Mouse (Mus musculus) heart, embryonic 14.5 days (tissue): ENCODE results near the gene Stil. TPM values are rescaled to one million over a fixed set of nuclear protein-coding genes. Genes with fewer than 3 reads are reported as not detected.

Experiments used
- ATAC-seq: fragments of 200-750 bp; cut with Nextera tagmentation; 2 replicates; pipeline ENCODE4 v1.8.0; 2017; ENCODE audit warnings: low read depth, moderate TSS enrichment; ENCODE audit not compliant: insufficient number of reproducible peaks, insufficient read depth, low FRiP score
- H3K27ac ChIP-seq, 2 experiments: fragments of 200-500 bp in 1 of 2; fragments of 300-500 bp in 1 of 2; sonication (generic) in 1 of 2; replicated peaks in 1 of 2; 2 replicates each; pipeline ENCODE4 v1.5.1; 2012 to 2014; ENCODE audit warnings: low read depth in 2 of 2, low read length in 2 of 2, control low read depth in 1 of 2, mild to moderate bottlenecking in 1 of 2, mixed read lengths in 1 of 2; ENCODE audit not compliant: control insufficient read depth in 1 of 2, insufficient read depth in 1 of 2
- H3K27me3 ChIP-seq: fragments of 300-500 bp; sonication (generic); 2 replicates; pipeline ENCODE4 v1.6.1; 2014; ENCODE audit warnings: mild to moderate bottlenecking, low read length, control low read depth; ENCODE audit not compliant: control insufficient read depth, insufficient read depth
- H3K36me3 ChIP-seq: fragments of 300-500 bp; sonication (generic); 2 replicates; pipeline ENCODE4 v1.6.1; 2014; ENCODE audit warnings: mild to moderate bottlenecking, control low read depth, low read length, mixed read lengths; ENCODE audit not compliant: control insufficient read depth, insufficient read depth
- H3K4me1 ChIP-seq, 2 experiments: fragments of 200-500 bp in 1 of 2; fragments of 300-500 bp in 1 of 2; sonication (generic) in 1 of 2; 2 replicates each; pipeline ENCODE4 v1.6.1; 2012 to 2014; ENCODE audit warnings: low read length in 2 of 2, control low read depth in 1 of 2, mixed read lengths in 1 of 2; ENCODE audit not compliant: control insufficient read depth in 2 of 2, insufficient read depth in 2 of 2
- H3K4me2 ChIP-seq: fragments of 300-500 bp; sonication (generic); 2 replicates; pipeline ENCODE4 v1.6.1; 2014; ENCODE audit warnings: mild to moderate bottlenecking, low read length
- H3K4me3 ChIP-seq, 2 experiments: fragments of 200-500 bp in 1 of 2; fragments of 300-500 bp in 1 of 2; sonication (generic) in 1 of 2; 2 replicates each; pipeline ENCODE4 v1.5.1; 2012 to 2014; ENCODE audit warnings: low read length in 2 of 2, mild to moderate bottlenecking in 2 of 2, control low read depth in 1 of 2, low read depth in 1 of 2, moderate library complexity in 1 of 2; ENCODE audit not compliant: control insufficient read depth in 1 of 2, insufficient read depth in 1 of 2
- H3K9ac ChIP-seq: fragments of 300-500 bp; sonication (generic); 2 replicates; pipeline ENCODE4 v1.6.1; 2014; ENCODE audit warnings: mild to moderate bottlenecking, low read length
- H3K9me3 ChIP-seq: fragments of 300-500 bp; sonication (generic); 2 replicates; pipeline ENCODE4 v1.6.1; 2016; ENCODE audit warnings: low read length, control low read depth; ENCODE audit not compliant: control insufficient read depth
- WGBS: fragments of 180-500 bp; shearing (Covaris S2); extraction: QIAGEN DNeasy Blood & Tissue Kit; methylation state at CpG from one replicate; pipeline ENCODE4 v1.1.7; 2014; 5-methylcytosine and 5-hydroxymethylcytosine counted together
- polyA plus RNA-seq: library from polyadenylated mRNA; unstranded; fragments of >200 nt; fragmentation: Nextera tagmentation; extraction: Ambion mirVana; gene quantifications from 2 replicates; pipeline ENCODE4 v1.2.1, GENCODE M21; 2014

Stil gene
- polyA plus RNA-seq, 1 experiment from 2014 or later = 9.8 TPM

DNA sequence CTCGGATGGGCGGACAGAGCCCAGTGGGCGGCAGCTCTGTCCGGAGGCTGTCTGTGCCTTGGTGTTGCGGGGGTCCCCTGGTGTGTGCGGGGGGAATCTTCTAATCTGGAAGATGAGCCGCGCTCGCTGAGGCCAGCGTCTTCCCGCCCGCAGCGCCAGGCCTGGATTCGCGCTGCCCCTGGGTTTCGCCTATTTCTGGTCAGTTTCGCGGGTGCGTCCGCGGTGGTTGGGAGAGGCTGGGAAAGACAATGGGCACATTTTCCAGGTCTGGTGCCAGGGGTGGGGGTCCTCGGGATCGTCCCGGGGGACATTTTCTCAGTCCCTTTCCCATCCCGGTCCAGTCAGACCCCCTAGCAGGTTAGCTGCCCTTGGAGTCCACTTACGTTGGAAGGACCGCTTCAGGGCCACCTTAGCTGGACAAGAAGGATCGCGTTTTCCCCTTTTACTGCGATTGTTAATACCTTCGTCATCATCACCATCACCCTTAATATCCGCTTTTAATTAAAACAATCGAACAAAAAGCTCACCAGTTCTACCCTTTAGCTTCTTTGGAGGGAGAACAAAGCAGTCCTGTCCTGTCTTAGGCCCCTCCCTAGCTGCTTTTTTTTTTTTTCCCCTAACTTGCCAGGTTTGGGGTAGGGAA is 57.8 kb downstream of the Stil start:
- H3K36me3 ChIP-seq = no peaks in the 10 kb centered on the region
- WGBS = under 1% methylated on average over 32 of the region's 33 CpGs
- H3K4me3 ChIP-seq = peak overlapping the region; percentile 46 to 48
- peak overlapping the region; percentile 78 for H3K9ac ChIP-seq
- H3K9me3 ChIP-seq = no peaks in the 10 kb centered on the region
- H3K27ac ChIP-seq = peak overlapping the region; percentile 80 to 84
- peaks cover 5 to 19% of the 10 kb centered on the region in 2 experiments for H3K4me1 ChIP-seq
- ATAC-seq = 0 out of 2 replicates have a peak, but pooled peaks have one; percentile 4
- peak overlapping the region; percentile 71 for H3K4me2 ChIP-seq
- H3K27me3 ChIP-seq = peaks cover 83% of the 10 kb centered on the region

DNA sequence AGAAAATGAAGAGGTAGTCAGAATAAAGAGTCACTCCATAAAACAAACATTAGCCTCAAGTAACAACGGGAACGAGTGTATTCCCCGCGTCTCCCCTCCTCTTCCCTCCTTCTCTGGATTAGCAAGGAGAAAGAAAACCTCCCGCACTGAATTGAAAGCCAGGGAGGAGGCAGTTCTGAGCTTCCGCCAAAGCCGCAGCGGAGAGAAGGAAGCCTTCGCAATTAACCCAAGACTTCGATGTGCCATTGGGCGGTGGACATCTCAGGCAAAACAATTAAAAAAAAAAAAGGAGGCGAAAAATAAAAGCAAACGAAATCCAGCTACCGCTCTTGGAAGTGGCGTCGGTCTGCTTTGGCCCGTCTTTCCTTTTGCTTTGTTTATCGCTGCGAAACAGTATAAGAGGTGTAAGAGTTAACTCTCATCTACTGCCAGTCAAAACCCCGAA is 58.4 kb downstream of the Stil start:
- peaks cover 85% of the 10 kb centered on the region for H3K27me3 ChIP-seq
- H3K4me2 ChIP-seq = peak overlapping the region; percentile 71
- H3K27ac ChIP-seq = peak overlapping the region; percentile 80 to 84
- no peaks in the 10 kb centered on the region for H3K9me3 ChIP-seq
- peaks cover 6 to 19% of the 10 kb centered on the region in 2 experiments; a peak in 3 of 4 replicates for H3K4me1 ChIP-seq
- no peak for ATAC-seq
- whole genome bisulfite sequencing = 2% methylated on average over 20 of the region's 20 CpGs
- H3K4me3 ChIP-seq = peak overlapping the region; percentile 46 to 48
- H3K36me3 ChIP-seq = no peaks in the 10 kb centered on the region
- peak overlapping the region; percentile 78 for H3K9ac ChIP-seq

DNA sequence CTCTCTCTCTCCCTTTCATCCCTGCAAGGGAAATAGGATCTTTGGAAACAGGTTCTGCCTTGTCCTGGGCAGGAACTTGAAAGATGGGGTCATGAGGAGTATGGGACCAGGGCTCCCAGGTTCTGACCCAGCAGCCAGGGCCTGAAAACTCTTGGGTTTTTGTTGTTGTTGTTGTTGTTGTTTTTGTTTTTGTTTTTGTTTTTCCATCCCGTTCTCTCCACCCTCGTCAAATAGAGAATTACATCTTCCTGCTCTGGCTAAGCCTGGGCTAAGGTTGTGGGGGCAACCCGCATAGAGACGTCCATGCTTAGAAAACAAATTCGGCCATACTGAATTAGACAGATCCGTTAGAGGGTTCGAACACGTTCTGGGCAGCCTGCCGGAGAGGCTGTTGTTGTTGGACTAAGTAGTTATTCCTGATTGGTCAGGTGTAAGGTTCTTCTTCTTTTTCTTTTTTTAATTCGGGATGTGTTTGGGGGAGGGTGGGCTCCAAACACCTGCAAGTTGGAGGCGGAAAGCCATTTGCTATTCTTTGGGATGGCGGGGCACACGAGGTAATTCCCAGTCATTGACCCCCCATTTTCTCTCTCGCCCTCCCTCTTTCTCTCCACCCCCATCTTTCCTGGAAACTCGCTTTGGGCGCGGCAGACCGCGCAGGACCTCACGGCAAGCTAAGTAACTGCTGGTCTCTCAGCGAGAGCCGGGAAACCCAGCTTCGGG is 59.1 kb downstream of the Stil start:
- WGBS = 4% methylated on average over 23 of the region's 23 CpGs
- H3K27ac ChIP-seq = peak overlapping the region; percentile 80 to 84
- peaks cover 89% of the 10 kb centered on the region for H3K27me3 ChIP-seq
- ATAC-seq = no peak
- H3K36me3 ChIP-seq = no peaks in the 10 kb centered on the region
- H3K4me2 ChIP-seq = peak overlapping the region; percentile 71
- H3K4me1 ChIP-seq = peaks cover 8 to 23% of the 10 kb centered on the region in 2 experiments; a peak in 3 of 4 replicates
- H3K4me3 ChIP-seq = peak overlapping the region; percentile 46 to 48
- no peaks in the 10 kb centered on the region for H3K9me3 ChIP-seq
- peak overlapping the region; percentile 78 for H3K9ac ChIP-seq

DNA sequence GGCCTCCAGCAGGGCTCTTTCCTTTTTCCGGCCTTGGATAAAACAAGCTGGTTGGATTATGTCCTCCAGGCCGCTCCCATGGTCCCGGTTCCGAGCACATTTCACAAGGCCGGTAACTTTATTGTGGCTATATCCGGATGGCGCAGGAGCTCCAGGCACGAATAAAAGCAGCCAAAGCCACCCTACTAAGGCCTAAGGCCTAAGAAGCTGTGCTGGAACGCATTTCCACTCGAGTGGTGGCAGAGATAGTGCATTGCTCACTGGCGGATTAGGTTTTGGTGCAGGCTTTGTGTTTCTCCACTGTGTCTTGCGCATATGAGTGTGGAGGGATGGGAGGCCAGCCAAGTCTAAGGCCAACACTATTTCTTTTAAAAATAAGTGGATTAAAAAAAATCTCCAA is 59.9 kb downstream of the Stil start:
- Histone ChIP-seq H3K9ac (peak overlapping the region; percentile 60), H3K36me3 (no peaks in the 10 kb centered on the region), H3K9me3 (no peaks in the 10 kb centered on the region), H3K4me1 (peaks cover 8 to 23% of the 10 kb centered on the region in 2 experiments; a peak in 3 of 4 replicates), H3K27ac (peak overlapping the region; percentile 77 to 84), H3K4me2 (peak overlapping the region; percentile 71), H3K4me3 (peak overlapping the region; percentile 42 to 48), H3K27me3 (peaks cover 89% of the 10 kb centered on the region)
- ATAC-seq = no peak
- WGBS = 7% methylated on average over 12 of the region's 12 CpGs

DNA sequence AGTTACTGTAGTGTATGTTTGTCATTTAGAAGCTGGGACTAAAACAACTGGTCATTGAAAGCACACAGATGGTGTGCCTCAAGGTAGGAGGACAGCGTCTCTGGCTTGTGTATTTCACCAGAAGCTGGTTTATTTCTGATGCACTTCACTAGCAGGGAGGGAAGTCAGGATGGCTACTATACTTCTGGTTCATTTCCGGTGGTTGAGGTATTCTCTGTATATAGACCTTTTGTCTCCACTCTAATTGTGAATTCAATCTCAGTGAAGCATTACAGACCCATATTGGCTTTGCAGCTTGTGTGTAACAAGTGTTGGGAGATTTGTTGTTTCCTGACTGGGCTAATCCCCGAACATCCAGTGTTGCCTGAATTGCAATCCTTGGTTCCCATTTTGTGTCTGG is 60.8 kb downstream of the Stil start:
- H3K9me3 ChIP-seq = no peaks in the 10 kb centered on the region
- peak overlapping the region in 1 of 2 experiments; percentile 84; a peak in 2 of 4 replicates for H3K27ac ChIP-seq
- H3K9ac ChIP-seq = peak overlapping the region; percentile 60; the same call in 1 of the 2 replicates
- H3K4me2 ChIP-seq = peak overlapping the region; percentile 71
- H3K36me3 ChIP-seq = no peaks in the 10 kb centered on the region
- WGBS = 15% methylated on average over 3 of the region's 3 CpGs
- peak overlapping the region in 1 of 2 experiments; percentile 48; a peak in 3 of 4 replicates for H3K4me3 ChIP-seq
- peaks cover 89% of the 10 kb centered on the region for H3K27me3 ChIP-seq
- ATAC-seq = no peak
- H3K4me1 ChIP-seq = peaks cover 8 to 23% of the 10 kb centered on the region in 2 experiments; a peak in 3 of 4 replicates

DNA sequence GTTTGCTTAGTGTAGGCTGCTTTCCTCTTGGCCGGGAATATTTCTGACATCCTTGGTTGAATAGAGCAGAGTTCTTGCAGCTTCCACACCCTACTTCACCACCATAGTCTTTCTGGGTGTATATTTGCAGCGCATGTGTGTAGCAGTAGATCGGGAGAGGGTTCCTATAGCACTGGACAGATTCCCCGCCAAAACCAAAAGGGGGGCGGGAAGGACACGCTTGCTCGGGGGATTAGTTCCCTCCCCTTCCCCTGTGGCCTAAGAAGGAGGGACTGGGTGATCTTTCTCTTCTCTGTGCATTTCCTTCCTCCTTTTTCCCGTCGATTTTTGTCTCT is 62.5 kb downstream of the Stil start:
- Histone ChIP-seq H3K9me3 (no peaks in the 10 kb centered on the region), H3K4me3 (peak overlapping the region; percentile 43 to 55), H3K4me2 (peak overlapping the region; percentile 71), H3K27me3 (peaks cover 94% of the 10 kb centered on the region), H3K36me3 (no peaks in the 10 kb centered on the region), H3K27ac (0 out of 4 replicates have a peak overlapping the region, but pooled peaks of 1 of the 2 experiments have one; percentile 7), H3K4me1 (peaks cover 5 to 10% of the 10 kb centered on the region in 2 experiments; a peak in 3 of 4 replicates), H3K9ac (peak overlapping the region; percentile 44)
- no peak for ATAC-seq
- under 1% methylated on average over 9 of the region's 9 CpGs for WGBS

DNA sequence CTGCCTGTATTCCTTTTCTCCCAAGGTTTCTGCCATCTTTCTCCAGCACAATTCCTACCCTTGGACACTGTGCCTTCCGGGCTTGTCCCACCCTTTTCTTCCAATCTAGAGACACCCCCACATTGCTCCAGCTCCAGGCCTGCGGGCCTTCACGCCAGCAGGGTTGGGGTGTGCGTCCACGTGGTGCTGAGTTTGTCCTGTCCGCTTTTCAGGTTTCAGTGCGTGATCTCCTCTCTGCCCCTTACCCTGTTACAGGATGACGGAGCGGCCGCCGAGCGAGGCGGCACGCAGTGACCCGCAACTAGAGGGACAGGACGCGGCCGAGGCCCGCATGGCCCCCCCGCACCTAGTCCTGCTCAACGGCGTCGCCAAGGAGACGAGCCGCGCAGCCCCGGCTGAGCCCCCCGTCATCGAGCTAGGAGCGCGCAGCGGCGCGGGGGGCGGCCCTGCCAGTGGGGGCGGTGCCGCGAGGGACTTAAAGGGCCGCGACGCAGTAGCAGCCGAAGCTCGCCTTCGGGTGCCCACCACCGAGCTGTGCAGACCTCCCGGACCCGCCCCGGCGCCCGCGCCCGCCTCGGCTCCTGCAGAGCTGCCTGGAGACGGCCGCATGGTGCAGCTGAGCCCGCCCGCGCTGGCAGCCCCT is 63.0 kb downstream of the Stil start:
- peaks cover 5 to 10% of the 10 kb centered on the region in 2 experiments; a peak in 3 of 4 replicates for H3K4me1 ChIP-seq
- 0 out of 4 replicates have a peak overlapping the region, but pooled peaks of 1 of the 2 experiments have one; percentile 7 for H3K27ac ChIP-seq
- peak overlapping the region; percentile 44 for H3K9ac ChIP-seq
- peaks cover 91% of the 10 kb centered on the region for H3K27me3 ChIP-seq
- H3K9me3 ChIP-seq = no peaks in the 10 kb centered on the region
- H3K4me2 ChIP-seq = peak overlapping the region; percentile 71
- ATAC-seq = peak; percentile 73
- peak overlapping the region; percentile 43 to 55 for H3K4me3 ChIP-seq
- H3K36me3 ChIP-seq = no peaks in the 10 kb centered on the region
- 1% methylated on average over 43 of the region's 58 CpGs for WGBS
